ENCODE assay signal across 22 mouse cellular contexts in the genomic region with DNA sequence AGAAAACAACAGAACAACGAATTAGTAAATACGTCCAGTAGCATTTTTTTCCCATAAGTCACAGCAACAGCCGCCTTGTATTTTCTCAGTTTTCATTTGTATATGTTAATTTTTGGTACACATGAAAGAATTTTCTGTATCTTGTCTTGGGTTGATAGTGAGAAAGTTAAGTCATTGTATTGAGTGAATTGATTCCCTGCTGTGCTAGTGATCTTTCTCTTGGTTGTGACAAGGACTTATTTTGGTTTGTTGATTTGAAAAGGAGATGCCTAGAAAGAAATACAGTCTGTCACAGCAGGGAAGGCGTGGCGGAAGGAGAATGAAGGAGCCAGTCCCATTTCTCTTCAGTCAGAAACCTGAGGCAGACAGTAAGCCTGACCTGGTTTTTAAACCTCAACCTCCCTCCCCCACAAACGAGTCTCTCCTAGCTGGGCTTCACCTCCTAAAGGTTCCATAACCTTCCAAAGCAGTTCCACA.
"Had no signal": no experiment of that assay in that cellular context is flagged by ENCODE, and none has a peak within 500 bp of the region (broad histone marks: within the 10 kb centered on the region; RNA-seq: fewer than 3 reads in every experiment).

No protein-coding gene starts in this region.

- H3K36me3 ChIP-seq: heart, embryonic 10.5 days; heart, embryonic 12.5 days; hindbrain, embryonic 13.5 days; hindbrain, embryonic 15.5 days; limb, embryonic 13.5 days; limb, embryonic 15.5 days; liver, embryonic 12.5 days had no signal

- H3K4me1 ChIP-seq: heart, embryonic 10.5 days; heart, embryonic 12.5 days; hindbrain, embryonic 13.5 days; hindbrain, embryonic 15.5 days; limb, embryonic 13.5 days; limb, embryonic 15.5 days; liver, embryonic 12.5 days had no signal

- H3K4me3 ChIP-seq: heart, embryonic 10.5 days; heart, embryonic 12.5 days; hindbrain, embryonic 13.5 days; hindbrain, embryonic 15.5 days; layer of hippocampus, adult 2 months; limb, embryonic 13.5 days; limb, embryonic 15.5 days; liver, embryonic 12.5 days had no signal

- H3K9me3 ChIP-seq: heart, embryonic 10.5 days; heart, embryonic 12.5 days; hindbrain, embryonic 13.5 days; hindbrain, embryonic 15.5 days; limb, embryonic 15.5 days; liver, embryonic 12.5 days had no signal

- H3K4me2 ChIP-seq: heart, embryonic 12.5 days; hindbrain, embryonic 13.5 days; hindbrain, embryonic 15.5 days; limb, embryonic 13.5 days; limb, embryonic 15.5 days; liver, embryonic 12.5 days had no signal

- ATAC-seq: hindbrain, postnatal 0 days; intestine, embryonic 16.5 days; liver, embryonic 12.5 days had no signal

- H3K9ac ChIP-seq: heart, embryonic 12.5 days; hindbrain, embryonic 13.5 days; hindbrain, embryonic 15.5 days; limb, embryonic 13.5 days; limb, embryonic 15.5 days; liver, embryonic 12.5 days; liver, embryonic 14.5 days had no signal

- DNase-seq: gastrocnemius, postnatal 14 days; gastrocnemius, postnatal 36 days; heart, adult 18-20 months; heart, postnatal 10 days; kidney, adult 11 months; kidney, adult 2 months; kidney, adult 9 months; kidney, postnatal 10 days; kidney, postnatal 25 days; kidney, postnatal 4 days; left cerebral cortex, postnatal 4 days had no signal

- H3K27me3 ChIP-seq: heart, embryonic 12.5 days; hindbrain, embryonic 13.5 days; hindbrain, embryonic 15.5 days; limb, embryonic 13.5 days; limb, embryonic 15.5 days; liver, embryonic 12.5 days had no signal

- H3K27ac ChIP-seq: heart, embryonic 10.5 days; hindbrain, embryonic 13.5 days; hindbrain, embryonic 15.5 days; hindbrain, postnatal 0 days; layer of hippocampus, adult 2 months; limb, embryonic 13.5 days; limb, embryonic 15.5 days; liver, embryonic 12.5 days; liver, embryonic 14.5 days had no signal
